Mouse (Mus musculus) WW6 (cell line): ENCODE measurements around the gene Bnip2.

Experiments
- DNase-seq: peaks from one replicate; pipeline ENCODE4 v3.0.0-alpha.2; 2013; ENCODE audit warnings: low read depth, low spot score

Bnip2 gene

GRCm38 (mm10) chr9:70047839-70048238 is 58.6 kb downstream of the Bnip2 start:
- DNase-seq, result no peak

- DNase-seq, result no peak
These were observed 59.0 kb downstream of the Bnip2 start for GRCm38 (mm10) chr9:70048280-70048679.

- no peak for DNase-seq
These were observed 59.6 kb downstream of the Bnip2 start for GRCm38 (mm10) chr9:70048751-70049415.

- no peak for DNase-seq
These were observed 60.1 kb downstream of the Bnip2 start for GRCm38 (mm10) chr9:70049416-70049783.

GRCm38 (mm10) chr9:70049839-70050238 is 60.6 kb downstream of the Bnip2 start:
- DNase-seq, result no peak

GRCm38 (mm10) chr9:70052730-70053129 is 63.5 kb downstream of the Bnip2 start:
- no peak for DNase-seq

GRCm38 (mm10) chr9:70053411-70053810 is 64.1 kb downstream of the Bnip2 start:
- DNase-seq, result no peak
